Mouse (Mus musculus): Measurements from ENCODE around the gene Stat5a. TPM values are rescaled to one million over a fixed set of nuclear protein-coding genes. Genes with fewer than 3 reads are reported as not detected.
A peak's percentile ranks its signal among the peaks of the same experiment; 100 is the strongest.

Stat5a gene
- polyA plus RNA-seq, 1 experiment from 2014 or later = 5.9 TPM

DNA sequence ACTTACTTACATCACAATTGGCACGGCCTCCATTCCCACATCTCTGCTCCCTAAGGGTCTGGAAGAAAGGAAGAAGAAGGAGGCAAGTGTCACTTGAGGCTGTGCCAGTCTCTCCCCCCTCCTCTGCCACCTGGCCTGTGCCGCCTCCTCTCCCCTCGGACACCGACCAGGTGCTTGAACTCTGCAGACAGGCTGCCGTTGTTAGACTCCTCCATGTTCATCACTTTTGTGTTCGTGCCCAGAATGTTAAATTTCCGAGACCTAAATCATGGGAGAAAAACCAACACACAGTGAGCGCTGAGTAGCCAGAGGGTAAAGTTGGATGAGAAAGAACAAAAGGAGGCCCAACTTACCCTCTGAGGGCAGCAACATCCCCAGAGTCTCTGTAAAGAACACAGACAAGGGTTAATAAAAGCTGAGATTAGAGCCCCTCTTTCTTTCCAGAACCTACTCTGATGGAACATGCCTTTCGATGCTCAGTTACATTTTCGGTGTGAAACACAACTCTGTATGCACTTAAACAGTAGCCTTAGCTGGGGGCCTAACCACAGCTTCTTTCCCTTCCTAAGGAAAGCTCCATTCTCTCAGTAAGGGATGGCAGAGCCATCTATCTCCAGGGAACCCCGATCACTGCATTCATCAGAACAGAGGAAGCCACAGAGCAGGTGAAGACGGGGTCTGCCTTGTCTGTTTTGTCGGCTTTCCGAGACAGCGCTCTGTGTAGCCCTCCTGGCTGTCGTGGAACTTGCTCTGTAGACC, 39.5 kb downstream of the Stat5a start:
- no peak for ATAC-seq (ENCODE audit: extremely low read depth, insufficient number of reproducible peaks, low FRiP score, low TSS enrichment)
- no peak overlapping the region for H3K9ac ChIP-seq
- H3K9me3 ChIP-seq = 0 out of 2 replicates have a peak, but pooled peaks cover 5% of the 10 kb centered on the region
- no peaks in the 10 kb centered on the region for H3K27me3 ChIP-seq (replicated peaks)
- no peak overlapping the region for H3K4me3 ChIP-seq
- H3K36me3 ChIP-seq = peaks cover 93% of the 10 kb centered on the region
- peaks cover 7% of the 10 kb centered on the region for H3K4me1 ChIP-seq
- WGBS = 83% methylated on average over 16 of the region's 16 CpGs
- H3K4me2 ChIP-seq = no peak overlapping the region
- H3K27ac ChIP-seq (replicated peaks) = no peak overlapping the region

- Histone ChIP-seq H3K4me3 (no peak overlapping the region), H3K4me2 (no peak overlapping the region), H3K36me3 (peaks cover 95% of the 10 kb centered on the region), H3K9me3 (0 out of 2 replicates have a peak, but pooled peaks cover 5% of the 10 kb centered on the region), H3K4me1 (no peaks in the 10 kb centered on the region), H3K27ac (replicated peaks) (no peak overlapping the region), H3K9ac (no peak overlapping the region), H3K27me3 (replicated peaks) (no peaks in the 10 kb centered on the region)
- WGBS = 73% methylated on average over 19 of the region's 20 CpGs
- ATAC-seq (ENCODE audit: extremely low read depth, insufficient number of reproducible peaks, low FRiP score, low TSS enrichment) = no peak
Observed at GRCm38 (mm10) chr11:100904580-100905351, 45.6 kb downstream of the Stat5a start.

DNA sequence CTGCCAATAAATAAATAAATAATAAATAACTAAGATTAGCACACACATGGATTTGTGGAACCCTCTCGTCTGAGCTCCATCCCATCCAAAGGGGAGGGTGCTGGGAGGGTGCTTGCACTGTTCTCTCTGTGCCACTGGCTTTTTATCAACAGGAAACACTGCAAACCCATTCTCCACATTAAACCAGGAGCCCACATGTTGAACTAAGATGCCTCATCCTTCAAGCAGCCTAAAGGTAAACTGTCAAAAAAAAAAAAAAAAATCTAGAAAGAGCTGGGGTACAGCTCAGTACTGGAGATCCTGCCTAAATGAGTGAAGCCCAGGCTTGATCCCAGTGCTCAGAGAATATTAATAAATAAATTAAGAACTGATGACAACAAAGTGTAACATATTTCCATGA, 46.8 kb downstream of the Stat5a start:
- WGBS = 61% methylated on average over 1 of the region's 1 CpGs
- H3K9me3 ChIP-seq = 0 out of 2 replicates have a peak, but pooled peaks cover 5% of the 10 kb centered on the region

GRCm38 (mm10) chr11:100906885-100907284, 47.7 kb downstream of the Stat5a start:
- no peak overlapping the region for H3K27ac ChIP-seq (replicated peaks)
- WGBS = 62% methylated on average over 4 of the region's 4 CpGs
- no peak for ATAC-seq (ENCODE audit: extremely low read depth, insufficient number of reproducible peaks, low FRiP score, low TSS enrichment)

More for the DNA sequence above, 46.8 kb downstream of the Stat5a start:
- H3K9ac ChIP-seq = no peak overlapping the region
- H3K4me1 ChIP-seq = no peaks in the 10 kb centered on the region
- no peak overlapping the region for H3K4me2 ChIP-seq
- peaks cover 96% of the 10 kb centered on the region for H3K36me3 ChIP-seq
- no peak overlapping the region for H3K4me3 ChIP-seq
- no peak overlapping the region for H3K27ac ChIP-seq (replicated peaks)
- no peak for ATAC-seq (ENCODE audit: extremely low read depth, insufficient number of reproducible peaks, low FRiP score, low TSS enrichment)
- no peaks in the 10 kb centered on the region for H3K27me3 ChIP-seq (replicated peaks)

GRCm38 (mm10) chr11:100908112-100908511, 49.0 kb downstream of the Stat5a start:
- Histone ChIP-seq H3K9ac (no peak overlapping the region), H3K9me3 (no peaks in the 10 kb centered on the region), H3K36me3 (peaks cover 79% of the 10 kb centered on the region), H3K4me2 (no peak overlapping the region), H3K4me1 (peaks cover 11% of the 10 kb centered on the region), H3K27me3 (replicated peaks) (no peaks in the 10 kb centered on the region), H3K27ac (replicated peaks) (no peak overlapping the region), H3K4me3 (no peak overlapping the region)
- no peak for ATAC-seq (ENCODE audit: extremely low read depth, insufficient number of reproducible peaks, low FRiP score, low TSS enrichment)
- WGBS = 86% methylated on average over 2 of the region's 2 CpGs

More at GRCm38 (mm10) chr11:100906885-100907284, 47.7 kb downstream of the Stat5a start:
- Histone ChIP-seq H3K36me3 (peaks cover 91% of the 10 kb centered on the region), H3K9ac (no peak overlapping the region), H3K4me1 (no peaks in the 10 kb centered on the region), H3K4me3 (no peak overlapping the region), H3K4me2 (no peak overlapping the region), H3K9me3 (0 out of 2 replicates have a peak, but pooled peaks cover 4% of the 10 kb centered on the region), H3K27me3 (replicated peaks) (no peaks in the 10 kb centered on the region)

- no peak for ATAC-seq (ENCODE audit: extremely low read depth, insufficient number of reproducible peaks, low FRiP score, low TSS enrichment)
- H3K9ac ChIP-seq = no peak overlapping the region
- H3K4me2 ChIP-seq = no peak overlapping the region
- WGBS = 85% methylated on average over 9 of the region's 9 CpGs
- peaks cover 74% of the 10 kb centered on the region for H3K36me3 ChIP-seq
- H3K4me1 ChIP-seq = peaks cover 15% of the 10 kb centered on the region
- H3K27ac ChIP-seq (replicated peaks) = no peak overlapping the region
- H3K4me3 ChIP-seq = no peak overlapping the region
- H3K27me3 ChIP-seq (replicated peaks) = no peaks in the 10 kb centered on the region
- H3K9me3 ChIP-seq = no peaks in the 10 kb centered on the region
Observed at GRCm38 (mm10) chr11:100908567-100908966, 49.4 kb downstream of the Stat5a start.

DNA sequence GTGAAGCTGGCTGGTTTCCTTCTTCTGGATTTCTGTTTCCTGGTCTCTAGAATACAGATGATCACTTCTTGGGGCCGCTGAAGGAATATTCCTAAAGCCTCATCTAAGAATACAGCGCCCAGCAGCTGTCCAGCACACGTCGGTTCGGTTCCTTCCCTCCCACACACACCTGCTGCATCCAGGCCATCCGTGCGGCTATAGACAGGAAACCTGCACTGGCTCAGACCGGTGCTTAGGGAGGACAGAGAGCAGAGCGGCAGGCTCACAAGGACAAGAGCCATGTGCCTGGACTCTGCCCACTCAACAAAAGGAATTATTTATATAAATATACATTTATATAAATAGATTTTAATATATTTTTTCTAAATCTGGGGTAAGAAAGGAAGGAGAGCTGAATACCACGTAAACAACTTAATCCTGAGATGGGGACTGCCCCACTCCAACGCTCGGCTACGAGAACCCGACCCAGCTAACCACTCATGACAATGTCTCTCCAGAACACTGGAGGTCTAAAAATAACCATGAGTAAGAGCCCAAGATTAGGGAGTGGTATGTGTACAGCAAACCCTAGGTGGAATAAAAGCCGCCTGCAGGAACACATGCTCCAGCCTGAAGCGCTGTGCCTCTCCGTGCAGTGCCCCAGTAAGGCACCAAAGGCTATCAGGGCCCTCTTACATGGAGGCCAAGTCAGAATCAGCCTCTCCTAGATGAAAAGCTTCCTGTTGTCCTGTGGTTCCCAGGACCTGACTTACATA, 53.4 kb downstream of the Stat5a start:
- no peaks in the 10 kb centered on the region for H3K27me3 ChIP-seq (replicated peaks)
- peak overlapping the region; percentile 29 for H3K4me2 ChIP-seq
- peak; percentile 70; the same call in 1 of the 2 replicates for ATAC-seq (ENCODE audit: extremely low read depth, insufficient number of reproducible peaks, low FRiP score, low TSS enrichment)
- H3K36me3 ChIP-seq = peaks cover 58% of the 10 kb centered on the region
- 0 out of 2 replicates have a peak, but pooled peaks cover 4% of the 10 kb centered on the region for H3K9me3 ChIP-seq
- no peak overlapping the region for H3K9ac ChIP-seq
- 38% methylated on average over 17 of the region's 17 CpGs for WGBS
- peak overlapping the region; percentile 88 for H3K27ac ChIP-seq (replicated peaks)
- H3K4me3 ChIP-seq = no peak overlapping the region
- peaks cover 19% of the 10 kb centered on the region for H3K4me1 ChIP-seq

DNA sequence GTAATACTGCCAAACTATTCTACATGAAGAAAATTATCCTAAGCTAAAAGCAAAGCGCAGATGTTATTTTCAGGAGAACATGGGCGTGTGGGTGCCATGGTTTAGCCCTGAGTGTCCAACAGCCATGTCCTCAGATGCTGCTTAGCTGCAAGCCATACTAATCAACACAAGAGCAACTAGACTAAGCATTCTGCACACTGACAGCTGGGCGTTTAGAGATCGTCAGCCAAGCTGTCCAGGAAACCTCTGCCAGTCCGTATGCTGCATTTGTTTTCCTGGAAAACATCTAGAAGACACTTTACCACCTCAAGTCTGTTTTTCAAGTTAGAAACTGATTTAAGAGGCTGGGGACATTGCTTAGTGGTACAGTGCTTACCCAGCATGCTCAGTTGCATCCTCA, 55.3 kb downstream of the Stat5a start:
- Histone ChIP-seq H3K4me1 (peaks cover 19% of the 10 kb centered on the region), H3K4me2 (no peak overlapping the region), H3K9ac (no peak overlapping the region), H3K36me3 (peaks cover 55% of the 10 kb centered on the region), H3K4me3 (no peak overlapping the region), H3K27ac (replicated peaks) (no peak overlapping the region), H3K9me3 (0 out of 2 replicates have a peak, but pooled peaks cover 4% of the 10 kb centered on the region), H3K27me3 (replicated peaks) (no peaks in the 10 kb centered on the region)
- no peak for ATAC-seq (ENCODE audit: extremely low read depth, insufficient number of reproducible peaks, low FRiP score, low TSS enrichment)
- 74% methylated on average over 5 of the region's 5 CpGs for WGBS

DNA sequence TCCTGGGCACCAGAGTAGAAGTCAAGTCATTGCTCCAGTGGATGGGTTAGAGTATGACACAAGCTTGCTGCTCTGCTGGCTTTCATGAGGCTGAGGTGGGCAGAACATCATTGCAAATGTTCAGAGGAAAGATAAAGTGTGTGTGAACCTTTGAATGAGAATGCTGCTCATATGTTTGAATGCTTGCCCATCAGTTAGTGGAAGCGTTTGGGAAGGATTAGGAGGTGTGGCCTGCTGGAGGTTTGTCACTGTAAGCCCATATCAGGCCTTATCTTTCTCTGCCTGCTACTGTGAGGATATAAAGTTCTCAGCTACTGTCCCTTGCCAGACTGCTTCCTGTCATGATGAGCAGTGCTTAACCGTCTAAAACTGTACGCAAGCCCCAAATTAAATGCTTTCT, 55.9 kb downstream of the Stat5a start:
- no peak overlapping the region for H3K4me3 ChIP-seq
- ATAC-seq (ENCODE audit: extremely low read depth, insufficient number of reproducible peaks, low FRiP score, low TSS enrichment) = no peak
- peaks cover 48% of the 10 kb centered on the region for H3K36me3 ChIP-seq
- no peak overlapping the region for H3K9ac ChIP-seq
- 81% methylated on average over 3 of the region's 3 CpGs for WGBS
- 0 out of 2 replicates have a peak, but pooled peaks cover 4% of the 10 kb centered on the region for H3K9me3 ChIP-seq
- peaks cover 19% of the 10 kb centered on the region for H3K4me1 ChIP-seq
- no peak overlapping the region for H3K4me2 ChIP-seq
- H3K27me3 ChIP-seq (replicated peaks) = no peaks in the 10 kb centered on the region
- H3K27ac ChIP-seq (replicated peaks) = no peak overlapping the region

DNA sequence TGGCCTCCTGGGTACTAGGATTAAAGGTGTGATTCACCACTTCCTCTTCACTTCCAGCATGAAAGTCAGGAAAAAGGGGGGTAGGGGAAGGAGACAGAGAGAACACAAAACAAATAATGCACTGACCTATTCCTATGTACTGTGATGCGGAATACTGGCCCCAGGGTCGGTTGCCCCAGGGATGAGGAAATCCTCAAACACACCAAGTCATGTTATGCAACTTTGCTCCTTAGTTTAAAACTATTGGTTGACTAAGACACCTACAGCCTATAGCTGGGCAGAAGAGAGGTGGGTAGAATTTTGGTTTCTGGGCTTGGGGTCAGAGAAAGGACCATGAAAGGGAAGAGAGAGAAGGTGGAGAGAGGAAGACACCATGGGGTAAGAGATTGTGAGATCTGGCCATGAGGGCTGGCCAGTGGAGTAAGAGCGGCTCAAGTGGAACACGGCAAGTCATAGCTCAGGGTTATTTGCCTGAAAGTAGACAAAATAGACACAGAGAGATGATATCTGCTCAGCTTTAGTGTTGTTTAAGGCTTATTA, 57.4 kb downstream of the Stat5a start:
- H3K9ac ChIP-seq = no peak overlapping the region
- H3K36me3 ChIP-seq = peaks cover 35% of the 10 kb centered on the region
- no peak for ATAC-seq (ENCODE audit: extremely low read depth, insufficient number of reproducible peaks, low FRiP score, low TSS enrichment)
- H3K4me1 ChIP-seq = peaks cover 22% of the 10 kb centered on the region
- 0 out of 2 replicates have a peak, but pooled peaks cover 4% of the 10 kb centered on the region for H3K9me3 ChIP-seq
- no peak overlapping the region for H3K4me3 ChIP-seq
- 82% methylated on average over 4 of the region's 4 CpGs for WGBS
- H3K4me2 ChIP-seq = no peak overlapping the region
- no peak overlapping the region for H3K27ac ChIP-seq (replicated peaks)
- H3K27me3 ChIP-seq (replicated peaks) = no peaks in the 10 kb centered on the region

GRCm38 (mm10) chr11:100918007-100918406, 58.9 kb downstream of the Stat5a start:
- Histone ChIP-seq H3K4me2 (no peak overlapping the region), H3K9me3 (0 out of 2 replicates have a peak, but pooled peaks cover 4% of the 10 kb centered on the region), H3K27me3 (replicated peaks) (no peaks in the 10 kb centered on the region), H3K9ac (no peak overlapping the region), H3K27ac (replicated peaks) (no peak overlapping the region), H3K36me3 (peaks cover 39% of the 10 kb centered on the region), H3K4me3 (no peak overlapping the region), H3K4me1 (peaks cover 15% of the 10 kb centered on the region)
- 86% methylated on average over 5 of the region's 5 CpGs for WGBS
- no peak for ATAC-seq (ENCODE audit: extremely low read depth, insufficient number of reproducible peaks, low FRiP score, low TSS enrichment)

Measured in heart, embryonic 13.5 days (tissue).